Mouse (Mus musculus): ENCODE data around the gene Rad23b. TPM values are rescaled to one million over a fixed set of nuclear protein-coding genes. Genes with fewer than 3 reads are reported as not detected.

The Rad23b gene
- polyA plus RNA-seq, 1 experiment: 316 TPM

DNA sequence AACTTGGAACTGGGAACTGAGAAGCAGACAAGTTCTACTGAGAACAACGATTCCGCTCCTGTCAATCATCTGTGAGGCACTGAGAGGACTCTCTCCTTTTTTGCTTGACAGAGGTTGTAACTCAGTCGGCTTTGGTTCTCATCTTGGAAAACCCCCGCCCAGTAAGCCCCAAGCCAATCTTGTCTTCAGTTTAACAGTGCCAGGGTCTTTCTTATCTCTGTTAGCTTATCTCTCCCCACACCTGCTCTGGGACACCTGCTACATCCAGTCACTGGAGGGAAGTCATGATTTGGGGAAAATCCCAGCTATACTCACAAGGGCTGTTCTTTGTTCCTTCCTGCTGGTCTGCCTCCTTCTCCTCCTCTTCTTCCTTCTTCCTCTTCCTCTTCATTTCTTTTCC, 76.4 kb downstream of the Rad23b start:
- TF ChIP-seq CTCF (IDR thresholded peaks at IDR 0.05; ENCODE audit: borderline replicate concordance, insufficient read depth, low read length): no peak
- TF ChIP-seq POLR2A (IDR thresholded peaks at IDR 0.05; ENCODE audit: low read depth, low read length): no peak
- no peak overlapping the region for H3K4me3 ChIP-seq (ENCODE audit: insufficient read depth, low read length)
- H3K27ac ChIP-seq (ENCODE audit: insufficient read depth, low read length): no peak overlapping the region
- 0 out of 2 replicates have a peak, but pooled peaks cover 2% of the 10 kb centered on the region for H3K4me1 ChIP-seq (ENCODE audit: control insufficient read depth, insufficient read depth, low read length)

Other genes with a start within 250 kb of the Rad23b start
- gene Klf4, start 182.4 kb downstream of the Rad23b start, polyA plus RNA-seq (2011; ENCODE audit: insufficient read length, low read depth, missing spikeins): 36.5 and 49.2 TPM in 2 replicates

All from embryonic fibroblast, embryonic 13.5 days (primary cell).